Comparison of ENCODE assay signal across 11 mouse cellular contexts in genomic region chr9:44565367-44565766, GRCm38 (mm10). TPM values are rescaled to one million over a fixed set of nuclear protein-coding genes. Genes with fewer than 3 reads are reported as not detected.
DNase-seq lines count a peak whose midpoint lies in the region; ATAC-seq lines count a peak whose summit lies in the region.
"Had no signal": no experiment of that assay in that cellular context is flagged by ENCODE, and none has a peak within 500 bp of the region (broad histone marks: within the 10 kb centered on the region; RNA-seq: fewer than 3 reads in every experiment).

No protein-coding gene starts in this region.

- no peak overlapping the region for H3K4me3 ChIP-seq in heart, embryonic 13.5 days
- H3K4me3 ChIP-seq in liver, embryonic 12.5 days = peak overlapping the region; percentile 29
- H3K4me3 ChIP-seq in intestine, embryonic 15.5 days (replicated peaks) = no peak overlapping the region
- H3K4me3 ChIP-seq: limb, embryonic 12.5 days had no signal

- no peak for ATAC-seq in heart, embryonic 13.5 days (ENCODE audit: extremely low read depth, insufficient number of reproducible peaks, low FRiP score, low TSS enrichment)
- peak; percentile 94 for ATAC-seq in liver, embryonic 12.5 days
- no peak for ATAC-seq in intestine, embryonic 15.5 days

- H3K9ac ChIP-seq in heart, embryonic 13.5 days = 0 out of 2 replicates have a peak overlapping the region, but pooled peaks have one; percentile 44
- peak overlapping the region; percentile 47 for H3K9ac ChIP-seq in liver, embryonic 12.5 days
- H3K9ac ChIP-seq in intestine, embryonic 15.5 days = no peak overlapping the region
- H3K9ac ChIP-seq: limb, embryonic 12.5 days had no signal

- 54% methylated on average over 6 of the region's 6 CpGs for WGBS in heart, embryonic 13.5 days
- 23% methylated on average over 6 of the region's 6 CpGs for WGBS in liver, embryonic 12.5 days (ENCODE audit: insufficient replicate concordance)
- WGBS in intestine, embryonic 15.5 days = 79% methylated on average over 6 of the region's 6 CpGs

- H3K4me1 ChIP-seq in heart, embryonic 13.5 days = peaks cover 7% of the 10 kb centered on the region; the same call in 1 of the 2 replicates
- H3K4me1 ChIP-seq in liver, embryonic 12.5 days = peaks cover 65% of the 10 kb centered on the region
- H3K4me1 ChIP-seq in intestine, embryonic 15.5 days (replicated peaks) = no peaks in the 10 kb centered on the region

- no peaks in the 10 kb centered on the region for H3K27me3 ChIP-seq in heart, embryonic 13.5 days (replicated peaks)
- no peaks in the 10 kb centered on the region for H3K27me3 ChIP-seq in liver, embryonic 12.5 days (replicated peaks)
- H3K27me3 ChIP-seq in intestine, embryonic 15.5 days (replicated peaks) = no peaks in the 10 kb centered on the region
- H3K27me3 ChIP-seq: limb, embryonic 12.5 days had no signal

- H3K4me2 ChIP-seq in heart, embryonic 13.5 days = no peak overlapping the region
- H3K4me2 ChIP-seq in liver, embryonic 12.5 days = peak overlapping the region; percentile 57
- H3K4me2 ChIP-seq in intestine, embryonic 15.5 days (replicated peaks) = no peak overlapping the region
- H3K4me2 ChIP-seq: limb, embryonic 12.5 days had no signal

- H3K36me3 ChIP-seq in heart, embryonic 13.5 days = no peaks in the 10 kb centered on the region
- no peaks in the 10 kb centered on the region for H3K36me3 ChIP-seq in liver, embryonic 12.5 days
- no peaks in the 10 kb centered on the region for H3K36me3 ChIP-seq in intestine, embryonic 15.5 days
- H3K36me3 ChIP-seq: limb, embryonic 12.5 days had no signal

- H3K9me3 ChIP-seq in heart, embryonic 13.5 days = no peaks in the 10 kb centered on the region
- no peaks in the 10 kb centered on the region for H3K9me3 ChIP-seq in liver, embryonic 12.5 days (replicated peaks)
- no peaks in the 10 kb centered on the region for H3K9me3 ChIP-seq in intestine, embryonic 15.5 days
- H3K9me3 ChIP-seq: limb, embryonic 12.5 days had no signal

- no peak for DNase-seq in heart, postnatal 4 days
- DNase-seq in 416B (ENCODE audit: low read depth) (peak; percentile 83), NIH3T3 (ENCODE audit: low read depth) (peak; percentile 10)
- DNase-seq in cerebellum, adult 18-20 months = no peak
- no peak for DNase-seq in right cerebral cortex, postnatal 36 days (ENCODE audit: low spot score in 2 of 2)
- DNase-seq: cerebellum, postnatal 36 days; kidney, postnatal 10 days had no signal

- no peak overlapping the region for H3K27ac ChIP-seq in heart, embryonic 13.5 days (replicated peaks)
- H3K27ac ChIP-seq in liver, embryonic 12.5 days = peak overlapping the region; percentile 81
- no peak overlapping the region for H3K27ac ChIP-seq in intestine, embryonic 15.5 days
- H3K27ac ChIP-seq: limb, embryonic 12.5 days had no signal

RNA-seq across cellular contexts. Expression of gene Cxcr5, which starts 3.7 kb away (rescaled TPM):
- not detected in 2 replicates for polyA plus RNA-seq in heart, embryonic 13.5 days (2015; fragmentation: Nextera tagmentation; extraction: Ambion mirVana)
- total RNA-seq in heart, postnatal 4 days (2021) = under 1 TPM; 0.14 to 0.29 TPM
- 0.05 TPM in 1 of 2 replicates, not detected in the other for polyA plus RNA-seq in liver, embryonic 12.5 days (2016; fragmentation: Nextera tagmentation; extraction: Ambion mirVana)
- 1.3 TPM in 2 replicates for polyA plus RNA-seq in intestine, embryonic 15.5 days (2015; fragmentation: Nextera tagmentation; extraction: Ambion mirVana)
- polyA plus RNA-seq: limb, embryonic 12.5 days had no signal

RNA-seq across cellular contexts. Expression of gene Ddx6, which starts 39.3 kb away (rescaled TPM):
- 9.8 and 11.0 TPM in 2 replicates for polyA plus RNA-seq in heart, embryonic 13.5 days (2015; fragmentation: Nextera tagmentation; extraction: Ambion mirVana)
- 100 to 1,000 TPM in 1 of 2 experiments, 10 to 100 TPM in 1; 99.8 to 101 TPM for total RNA-seq in heart, postnatal 4 days (2021)
- polyA plus RNA-seq in liver, embryonic 12.5 days (2016; fragmentation: Nextera tagmentation; extraction: Ambion mirVana) = 9.3 and 10.0 TPM in 2 replicates
- 14.6 and 14.7 TPM in 2 replicates for polyA plus RNA-seq in intestine, embryonic 15.5 days (2015; fragmentation: Nextera tagmentation; extraction: Ambion mirVana)

Comparison
In these comparisons a context has a peak if more than half of its experiments do, and no peak if none do; other contexts are left out.
1. DNase-seq: peak in 416B (single experiment) and NIH3T3 (single experiment); none in heart, postnatal 4 days (single experiment), cerebellum, adult 18-20 months (0 of 2) and right cerebral cortex, postnatal 36 days (0 of 2).